Mouse (Mus musculus): ENCODE results near the gene Fitm1. TPM values are rescaled to one million over a fixed set of nuclear protein-coding genes. Genes with fewer than 3 reads are reported as not detected.

Gene Fitm1
- polyA plus RNA-seq, 1 experiment from 2014 or later = not detected

GRCm38 (mm10) chr14:55557003-55557402 lies 18.4 kb upstream of the Fitm1 start:
- H3K4me1 ChIP-seq = peaks cover 24% of the 10 kb centered on the region
- no peaks in the 10 kb centered on the region for H3K36me3 ChIP-seq (replicated peaks)
- H3K9me3 ChIP-seq = no peaks in the 10 kb centered on the region
- H3K27me3 ChIP-seq (ENCODE audit: poor library complexity, severe bottlenecking) = no peaks in the 10 kb centered on the region
- no peak overlapping the region for H3K4me3 ChIP-seq
- WGBS = 34% methylated on average over 5 of the region's 5 CpGs
- no peak overlapping the region for H3K27ac ChIP-seq
- DNase-seq (ENCODE audit: extremely low spot score, low spot score) = peak; percentile 51

- Histone ChIP-seq H3K36me3 (replicated peaks) (no peaks in the 10 kb centered on the region), H3K4me3 (no peak overlapping the region), H3K27ac (no peak overlapping the region), H3K9me3 (no peaks in the 10 kb centered on the region), H3K4me1 (peaks cover 25% of the 10 kb centered on the region), H3K27me3 (ENCODE audit: poor library complexity, severe bottlenecking) (no peaks in the 10 kb centered on the region)
- DNase-seq (ENCODE audit: extremely low spot score, low spot score) = no peak
- WGBS = 92% methylated on average over 3 of the region's 3 CpGs
Observed at GRCm38 (mm10) chr14:55557587-55557986, 17.8 kb upstream of the Fitm1 start.

GRCm38 (mm10) chr14:55558740-55559448 lies 16.5 kb upstream of the Fitm1 start:
- Histone ChIP-seq H3K4me3 (peak overlapping the region; percentile 66), H3K27me3 (ENCODE audit: poor library complexity, severe bottlenecking) (no peaks in the 10 kb centered on the region), H3K4me1 (peaks cover 25% of the 10 kb centered on the region), H3K9me3 (no peaks in the 10 kb centered on the region), H3K27ac (peak overlapping the region; percentile 94; the same call in 1 of the 2 replicates), H3K36me3 (replicated peaks) (peaks cover 8% of the 10 kb centered on the region; the same call in 1 of the 2 replicates)
- no peak for DNase-seq (ENCODE audit: extremely low spot score, low spot score)
- WGBS = 63% methylated on average over 6 of the region's 6 CpGs

GRCm38 (mm10) chr14:55559799-55560201 lies 15.6 kb upstream of the Fitm1 start, which contains the start of gene Dcaf11:
Gene Dcaf11 (plus strand): TSS chr14:55560006.
- under 1% methylated on average over 27 of the region's 27 CpGs for WGBS
- Histone ChIP-seq H3K27me3 (ENCODE audit: poor library complexity, severe bottlenecking) (no peaks in the 10 kb centered on the region), H3K4me3 (peak within 1 kb of the TSS; percentile 66)

GRCm38 (mm10) chr14:55560202-55561073 lies 15.0 kb upstream of the Fitm1 start, which contains the start of gene A730061H03Rik:
Gene A730061H03Rik (minus strand): TSS chr14:55560406.
- peaks cover 25% of the 10 kb centered on the region for H3K4me1 ChIP-seq
- H3K9me3 ChIP-seq = no peaks in the 10 kb centered on the region
- peak within 1 kb of the TSS; percentile 94 for H3K27ac ChIP-seq
- WGBS = under 1% methylated on average over 51 of the region's 51 CpGs
- peak; percentile 98 for DNase-seq (ENCODE audit: extremely low spot score, low spot score)
- peaks cover 23% of the 10 kb centered on the region for H3K36me3 ChIP-seq (replicated peaks)
- peak within 1 kb of the TSS; percentile 66 for H3K4me3 ChIP-seq
- no peaks in the 10 kb centered on the region for H3K27me3 ChIP-seq (ENCODE audit: poor library complexity, severe bottlenecking)

More at GRCm38 (mm10) chr14:55559799-55560201, 15.6 kb upstream of the Fitm1 start, which contains the start of gene Dcaf11:
- Histone ChIP-seq H3K36me3 (replicated peaks) (peaks cover 16% of the 10 kb centered on the region), H3K9me3 (no peaks in the 10 kb centered on the region), H3K4me1 (peaks cover 25% of the 10 kb centered on the region), H3K27ac (peak within 1 kb of the TSS; percentile 94)
- DNase-seq (ENCODE audit: extremely low spot score, low spot score) = peak; percentile 92

GRCm38 (mm10) chr14:55561860-55562259 lies 13.6 kb upstream of the Fitm1 start:
- H3K36me3 ChIP-seq (replicated peaks) = peaks cover 37% of the 10 kb centered on the region
- H3K4me3 ChIP-seq = no peak overlapping the region
- H3K4me1 ChIP-seq = peaks cover 22% of the 10 kb centered on the region
- 85% methylated on average over 10 of the region's 10 CpGs for WGBS
- H3K9me3 ChIP-seq = no peaks in the 10 kb centered on the region
- no peaks in the 10 kb centered on the region for H3K27me3 ChIP-seq (ENCODE audit: poor library complexity, severe bottlenecking)
- DNase-seq (ENCODE audit: extremely low spot score, low spot score) = no peak
- no peak overlapping the region for H3K27ac ChIP-seq

GRCm38 (mm10) chr14:55563249-55563648 lies 12.2 kb upstream of the Fitm1 start:
- peaks cover 51% of the 10 kb centered on the region for H3K36me3 ChIP-seq (replicated peaks)
- peaks cover 21% of the 10 kb centered on the region for H3K4me1 ChIP-seq
- no peak overlapping the region for H3K27ac ChIP-seq
- DNase-seq (ENCODE audit: extremely low spot score, low spot score) = no peak
- no peak overlapping the region for H3K4me3 ChIP-seq
- no peaks in the 10 kb centered on the region for H3K9me3 ChIP-seq
- H3K27me3 ChIP-seq (ENCODE audit: poor library complexity, severe bottlenecking) = no peaks in the 10 kb centered on the region
- WGBS = 94% methylated on average over 11 of the region's 11 CpGs

GRCm38 (mm10) chr14:55565748-55566147 lies 9.7 kb upstream of the Fitm1 start:
- WGBS = 85% methylated on average over 3 of the region's 3 CpGs
- H3K4me1 ChIP-seq = peaks cover 13% of the 10 kb centered on the region
- peaks cover 69% of the 10 kb centered on the region for H3K36me3 ChIP-seq (replicated peaks)
- no peak for DNase-seq (ENCODE audit: extremely low spot score, low spot score)
- no peak overlapping the region for H3K27ac ChIP-seq
- H3K9me3 ChIP-seq = no peaks in the 10 kb centered on the region
- H3K4me3 ChIP-seq = no peak overlapping the region
- no peaks in the 10 kb centered on the region for H3K27me3 ChIP-seq (ENCODE audit: poor library complexity, severe bottlenecking)

GRCm38 (mm10) chr14:55567496-55567895 lies 7.9 kb upstream of the Fitm1 start:
- Histone ChIP-seq H3K4me1 (no peaks in the 10 kb centered on the region), H3K27me3 (ENCODE audit: poor library complexity, severe bottlenecking) (no peaks in the 10 kb centered on the region), H3K27ac (no peak overlapping the region), H3K9me3 (no peaks in the 10 kb centered on the region), H3K36me3 (replicated peaks) (peaks cover 69% of the 10 kb centered on the region), H3K4me3 (no peak overlapping the region)
- 86% methylated on average over 3 of the region's 3 CpGs for WGBS
- DNase-seq (ENCODE audit: extremely low spot score, low spot score) = no peak

- no peaks in the 10 kb centered on the region for H3K9me3 ChIP-seq
- peaks cover 4% of the 10 kb centered on the region for H3K4me1 ChIP-seq
- peaks cover 3% of the 10 kb centered on the region; the same call in 1 of the 2 replicates for H3K27me3 ChIP-seq (ENCODE audit: poor library complexity, severe bottlenecking)
- DNase-seq (ENCODE audit: extremely low spot score, low spot score) = no peak
- H3K36me3 ChIP-seq (replicated peaks) = peaks cover 45% of the 10 kb centered on the region
- H3K27ac ChIP-seq = no peak overlapping the region
- no peak overlapping the region for H3K4me3 ChIP-seq
- 89% methylated on average over 2 of the region's 2 CpGs for WGBS
Observed at GRCm38 (mm10) chr14:55570588-55570987, 4.8 kb upstream of the Fitm1 start.

- peaks cover 11% of the 10 kb centered on the region for H3K4me1 ChIP-seq
Observed at GRCm38 (mm10) chr14:55571760-55572159, 3.7 kb upstream of the Fitm1 start.

GRCm38 (mm10) chr14:55575711-55576110 lies 294 bp downstream of the Fitm1 start:
- no peak for DNase-seq (ENCODE audit: extremely low spot score, low spot score)
- H3K27me3 ChIP-seq (ENCODE audit: poor library complexity, severe bottlenecking) = peaks cover 4% of the 10 kb centered on the region; the same call in 1 of the 2 replicates
- peak overlapping the region; percentile 30; the same call in 1 of the 2 replicates for H3K27ac ChIP-seq
- peaks cover 29% of the 10 kb centered on the region for H3K4me1 ChIP-seq
- peaks cover 10% of the 10 kb centered on the region for H3K36me3 ChIP-seq (replicated peaks)
- H3K9me3 ChIP-seq = no peaks in the 10 kb centered on the region
- WGBS = 79% methylated on average over 13 of the region's 13 CpGs
- no peak overlapping the region for H3K4me3 ChIP-seq

More at GRCm38 (mm10) chr14:55571760-55572159, 3.7 kb upstream of the Fitm1 start:
- no peaks in the 10 kb centered on the region for H3K9me3 ChIP-seq
- no peak for DNase-seq (ENCODE audit: extremely low spot score, low spot score)
- H3K36me3 ChIP-seq (replicated peaks) = peaks cover 34% of the 10 kb centered on the region
- H3K4me3 ChIP-seq = no peak overlapping the region
- peaks cover 4% of the 10 kb centered on the region; the same call in 1 of the 2 replicates for H3K27me3 ChIP-seq (ENCODE audit: poor library complexity, severe bottlenecking)
- H3K27ac ChIP-seq = no peak overlapping the region

Data from forebrain, embryonic 10.5 days (tissue).